Mouse (Mus musculus): ENCODE results near the gene Coro6. TPM values are rescaled to one million over a fixed set of nuclear protein-coding genes. Genes with fewer than 3 reads are reported as not detected.

Gene Coro6
- polyA plus RNA-seq, 1 experiment from 2014 or later, result 0.40 TPM

DNA sequence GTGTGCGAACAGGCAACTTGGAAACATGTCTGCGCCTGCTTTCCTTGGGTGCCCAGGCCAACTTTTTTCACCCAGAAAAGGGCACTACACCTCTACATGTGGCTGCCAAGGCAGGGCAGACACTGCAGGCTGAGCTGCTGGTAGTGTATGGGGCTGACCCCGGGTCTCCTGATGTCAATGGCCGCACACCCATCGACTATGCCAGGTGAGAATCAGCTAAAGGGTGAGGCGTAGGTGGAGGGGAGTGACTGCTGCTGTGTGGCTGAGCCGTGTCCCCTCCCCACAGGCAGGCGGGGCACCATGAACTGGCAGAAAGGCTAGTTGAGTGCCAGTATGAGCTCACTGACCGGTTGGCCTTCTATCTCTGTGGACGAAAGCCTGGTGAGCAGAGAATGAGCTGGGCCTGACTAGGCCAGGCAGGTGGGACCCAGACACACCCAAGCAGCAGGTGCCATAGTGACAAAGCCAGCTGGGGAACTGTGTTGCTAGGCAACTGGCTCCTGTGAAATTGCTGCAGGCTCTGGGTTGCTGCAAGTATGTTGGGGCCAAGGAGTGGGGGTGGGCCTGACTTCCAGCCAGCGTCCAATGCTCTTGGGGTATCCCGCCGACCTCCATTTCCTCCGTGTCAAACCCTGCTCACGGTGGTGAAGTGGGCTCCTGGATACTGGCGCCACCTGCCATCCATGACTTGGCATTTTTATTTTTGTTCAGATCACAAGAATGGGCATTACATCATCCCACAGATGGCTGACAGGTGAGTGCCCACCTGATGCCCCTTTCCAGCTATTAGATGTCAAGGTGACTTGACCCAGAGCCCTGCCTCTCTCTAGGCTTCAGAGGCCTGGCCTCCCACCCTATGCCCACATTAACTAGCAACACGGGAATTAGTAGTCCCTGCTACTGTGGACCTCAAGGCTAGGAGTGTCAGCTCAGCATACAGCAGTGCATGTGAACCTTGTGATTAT lies 38.4 kb downstream of the Coro6 start:
- 86% methylated on average over 17 of the region's 17 CpGs for WGBS
- DNase-seq (ENCODE audit: low spot score), result no peak
- Histone ChIP-seq H3K4me3 (ENCODE audit: low read depth, low read length) (no peak overlapping the region), H3K36me3 (ENCODE audit: control insufficient read depth, insufficient read depth, low read length) (peaks cover 45% of the 10 kb centered on the region), H3K9me3 (ENCODE audit: control insufficient read depth, low read length) (no peaks in the 10 kb centered on the region), H3K27me3 (replicated peaks; ENCODE audit: control insufficient read depth, insufficient read depth, low read length) (no peaks in the 10 kb centered on the region), H3K27ac (ENCODE audit: low read depth, low read length) (no peak overlapping the region), H3K4me2 (no peak overlapping the region), H3K4me1 (replicated peaks; ENCODE audit: control insufficient read depth, insufficient read depth, low read length) (peaks cover 24% of the 10 kb centered on the region), H3K9ac (ENCODE audit: low read depth, low read length) (no peak overlapping the region)
- no peak for ATAC-seq (replicated peaks; ENCODE audit: low FRiP score)

DNA sequence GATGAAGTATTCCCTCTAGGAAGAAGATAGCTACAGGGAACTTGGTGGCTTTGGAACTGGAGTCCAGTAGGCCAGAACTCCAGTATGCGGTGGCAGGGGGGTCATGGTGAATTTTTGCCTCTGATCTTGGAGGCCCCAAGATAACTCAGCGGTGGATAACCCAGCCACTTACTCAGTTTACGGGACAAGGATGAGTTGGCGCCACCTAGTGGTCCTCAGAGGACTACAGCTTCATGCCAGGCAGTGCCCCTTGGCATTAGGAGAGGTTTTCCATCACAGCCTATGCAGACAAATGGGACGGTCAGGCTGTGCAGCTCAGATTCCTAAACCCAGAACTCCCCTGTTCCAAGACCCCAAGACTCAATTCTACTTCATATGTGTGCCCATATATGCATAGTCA lies 39.2 kb downstream of the Coro6 start:
- Histone ChIP-seq H3K27me3 (replicated peaks; ENCODE audit: control insufficient read depth, insufficient read depth, low read length) (no peaks in the 10 kb centered on the region), H3K4me1 (replicated peaks; ENCODE audit: control insufficient read depth, insufficient read depth, low read length) (peaks cover 19% of the 10 kb centered on the region), H3K9ac (ENCODE audit: low read depth, low read length) (no peak overlapping the region), H3K9me3 (ENCODE audit: control insufficient read depth, low read length) (no peaks in the 10 kb centered on the region), H3K27ac (ENCODE audit: low read depth, low read length) (no peak overlapping the region), H3K4me3 (ENCODE audit: low read depth, low read length) (no peak overlapping the region), H3K36me3 (ENCODE audit: control insufficient read depth, insufficient read depth, low read length) (peaks cover 52% of the 10 kb centered on the region), H3K4me2 (no peak overlapping the region)
- DNase-seq (ENCODE audit: low spot score) (no peak), ATAC-seq (replicated peaks; ENCODE audit: low FRiP score) (no peak)
- WGBS, result 32% methylated on average over 5 of the region's 5 CpGs

DNA sequence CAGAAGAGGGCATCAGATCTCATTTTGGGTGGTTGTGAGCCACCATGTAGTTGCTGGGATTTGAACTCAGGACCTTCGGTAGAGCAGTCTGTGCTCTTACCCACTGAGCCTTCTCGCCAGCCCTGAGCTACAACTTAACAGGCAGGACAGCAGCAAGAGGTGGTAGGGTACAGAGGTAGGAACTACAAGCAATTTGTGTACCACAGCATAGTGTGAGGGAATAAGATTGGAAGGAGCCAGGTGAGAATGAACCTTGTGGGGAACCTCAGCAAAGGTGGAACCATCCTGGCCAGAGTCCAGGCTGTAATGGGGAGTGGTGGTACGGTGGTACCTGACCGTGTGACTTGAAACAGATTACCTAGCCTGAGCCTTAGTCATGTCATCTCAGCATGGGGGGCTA lies 39.8 kb downstream of the Coro6 start:
- ATAC-seq (replicated peaks; ENCODE audit: low FRiP score), result no peak
- H3K27me3 ChIP-seq (replicated peaks; ENCODE audit: control insufficient read depth, insufficient read depth, low read length), result no peaks in the 10 kb centered on the region
- H3K9me3 ChIP-seq (ENCODE audit: control insufficient read depth, low read length), result no peaks in the 10 kb centered on the region
- WGBS, result 88% methylated on average over 4 of the region's 4 CpGs
- H3K36me3 ChIP-seq (ENCODE audit: control insufficient read depth, insufficient read depth, low read length), result peaks cover 58% of the 10 kb centered on the region
- no peak overlapping the region for H3K4me2 ChIP-seq
- no peak overlapping the region for H3K9ac ChIP-seq (ENCODE audit: low read depth, low read length)
- no peak overlapping the region for H3K27ac ChIP-seq (ENCODE audit: low read depth, low read length)
- DNase-seq (ENCODE audit: low spot score), result no peak
- H3K4me3 ChIP-seq (ENCODE audit: low read depth, low read length), result no peak overlapping the region
- peaks cover 15% of the 10 kb centered on the region for H3K4me1 ChIP-seq (replicated peaks; ENCODE audit: control insufficient read depth, insufficient read depth, low read length)

DNA sequence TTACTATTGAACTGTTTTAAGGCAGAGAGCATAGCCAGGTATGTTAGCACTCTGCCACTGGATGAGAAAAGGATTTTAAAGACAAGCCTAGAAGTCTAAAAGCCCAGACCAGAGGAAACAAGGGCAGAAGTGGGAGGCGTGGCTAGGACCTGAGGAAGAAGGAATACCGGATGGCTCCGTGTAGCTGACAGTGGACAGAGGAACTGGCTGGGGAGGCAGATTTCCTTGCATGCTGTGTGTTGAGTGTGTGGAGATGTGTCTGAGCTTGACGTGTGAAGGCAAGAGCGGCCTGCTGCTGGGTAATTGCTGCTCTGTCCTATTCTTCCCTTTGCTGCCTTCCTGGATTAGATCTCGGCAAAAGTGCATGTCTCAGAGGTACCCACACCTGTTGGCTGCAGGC lies 40.3 kb downstream of the Coro6 start:
- H3K27me3 ChIP-seq (replicated peaks; ENCODE audit: control insufficient read depth, insufficient read depth, low read length), result no peaks in the 10 kb centered on the region
- 87% methylated on average over 6 of the region's 6 CpGs for WGBS
- H3K4me1 ChIP-seq (replicated peaks; ENCODE audit: control insufficient read depth, insufficient read depth, low read length), result peaks cover 10% of the 10 kb centered on the region
- no peak for DNase-seq (ENCODE audit: low spot score)
- no peaks in the 10 kb centered on the region for H3K9me3 ChIP-seq (ENCODE audit: control insufficient read depth, low read length)
- no peak overlapping the region for H3K9ac ChIP-seq (ENCODE audit: low read depth, low read length)
- no peak for ATAC-seq (replicated peaks; ENCODE audit: low FRiP score)
- H3K4me3 ChIP-seq (ENCODE audit: low read depth, low read length), result no peak overlapping the region
- peaks cover 60% of the 10 kb centered on the region for H3K36me3 ChIP-seq (ENCODE audit: control insufficient read depth, insufficient read depth, low read length)
- H3K4me2 ChIP-seq, result no peak overlapping the region
- H3K27ac ChIP-seq (ENCODE audit: low read depth, low read length), result no peak overlapping the region

GRCm38 (mm10) chr11:77503511-77503910 lies 41.3 kb downstream of the Coro6 start:
- H3K27me3 ChIP-seq (replicated peaks; ENCODE audit: control insufficient read depth, insufficient read depth, low read length), result no peaks in the 10 kb centered on the region
- no peak overlapping the region for H3K27ac ChIP-seq (ENCODE audit: low read depth, low read length)
- H3K4me2 ChIP-seq, result no peak overlapping the region
- H3K9ac ChIP-seq (ENCODE audit: low read depth, low read length), result no peak overlapping the region
- 67% methylated on average over 3 of the region's 3 CpGs for WGBS
- ATAC-seq (replicated peaks; ENCODE audit: low FRiP score), result no peak
- H3K4me1 ChIP-seq (replicated peaks; ENCODE audit: control insufficient read depth, insufficient read depth, low read length), result peaks cover 5% of the 10 kb centered on the region
- H3K4me3 ChIP-seq (ENCODE audit: low read depth, low read length), result no peak overlapping the region
- peaks cover 60% of the 10 kb centered on the region for H3K36me3 ChIP-seq (ENCODE audit: control insufficient read depth, insufficient read depth, low read length)
- no peaks in the 10 kb centered on the region for H3K9me3 ChIP-seq (ENCODE audit: control insufficient read depth, low read length)
- DNase-seq (ENCODE audit: low spot score), result no peak

- DNase-seq (ENCODE audit: low spot score) (no peak), ATAC-seq (replicated peaks; ENCODE audit: low FRiP score) (no peak)
- 87% methylated on average over 19 of the region's 19 CpGs for WGBS
- H3K9ac ChIP-seq (ENCODE audit: low read depth, low read length), result no peak overlapping the region
- H3K36me3 ChIP-seq (ENCODE audit: control insufficient read depth, insufficient read depth, low read length), result peaks cover 57% of the 10 kb centered on the region
- no peak overlapping the region for H3K4me2 ChIP-seq
- H3K9me3 ChIP-seq (ENCODE audit: control insufficient read depth, low read length), result no peaks in the 10 kb centered on the region
- no peak overlapping the region for H3K4me3 ChIP-seq (ENCODE audit: low read depth, low read length)
- H3K4me1 ChIP-seq (replicated peaks; ENCODE audit: control insufficient read depth, insufficient read depth, low read length), result peaks cover 5% of the 10 kb centered on the region
- no peak overlapping the region for H3K27ac ChIP-seq (ENCODE audit: low read depth, low read length)
- H3K27me3 ChIP-seq (replicated peaks; ENCODE audit: control insufficient read depth, insufficient read depth, low read length), result no peaks in the 10 kb centered on the region
Measured at GRCm38 (mm10) chr11:77504377-77504776, 42.2 kb downstream of the Coro6 start.

- H3K36me3 ChIP-seq (ENCODE audit: control insufficient read depth, insufficient read depth, low read length), result peaks cover 49% of the 10 kb centered on the region
- WGBS, result 89% methylated on average over 22 of the region's 22 CpGs
- H3K27ac ChIP-seq (ENCODE audit: low read depth, low read length), result no peak overlapping the region
- peaks cover 5% of the 10 kb centered on the region for H3K4me1 ChIP-seq (replicated peaks; ENCODE audit: control insufficient read depth, insufficient read depth, low read length)
- no peaks in the 10 kb centered on the region for H3K9me3 ChIP-seq (ENCODE audit: control insufficient read depth, low read length)
- DNase-seq (ENCODE audit: low spot score) (no peak), ATAC-seq (replicated peaks; ENCODE audit: low FRiP score) (no peak)
- no peak overlapping the region for H3K4me3 ChIP-seq (ENCODE audit: low read depth, low read length)
- H3K9ac ChIP-seq (ENCODE audit: low read depth, low read length), result no peak overlapping the region
- no peaks in the 10 kb centered on the region for H3K27me3 ChIP-seq (replicated peaks; ENCODE audit: control insufficient read depth, insufficient read depth, low read length)
- H3K4me2 ChIP-seq, result no peak overlapping the region
Measured at GRCm38 (mm10) chr11:77505291-77505980, 43.2 kb downstream of the Coro6 start.

DNA sequence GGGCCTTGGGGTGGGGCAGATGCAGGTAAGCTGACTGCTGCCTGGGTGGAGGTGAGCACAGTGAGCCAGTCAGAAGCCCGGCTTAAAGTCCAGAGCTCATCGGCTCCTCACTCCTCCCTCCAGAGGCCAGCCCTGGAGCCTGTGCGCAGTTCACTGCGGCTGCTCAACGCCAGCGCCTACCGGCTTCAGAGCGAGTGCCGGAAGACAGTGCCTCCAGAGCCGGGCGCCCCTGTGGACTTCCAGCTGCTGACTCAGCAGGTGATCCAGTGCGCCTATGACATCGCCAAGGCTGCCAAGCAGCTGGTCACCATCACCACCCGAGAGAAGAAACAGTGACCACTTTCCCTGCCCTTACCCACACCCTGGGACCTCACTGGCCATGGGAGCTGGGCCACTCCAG lies 44.1 kb downstream of the Coro6 start:
- ATAC-seq (replicated peaks; ENCODE audit: low FRiP score) (no peak), DNase-seq (ENCODE audit: low spot score) (no peak)
- Histone ChIP-seq H3K4me2 (no peak overlapping the region), H3K9ac (ENCODE audit: low read depth, low read length) (no peak overlapping the region), H3K4me1 (replicated peaks; ENCODE audit: control insufficient read depth, insufficient read depth, low read length) (peaks cover 5% of the 10 kb centered on the region), H3K27me3 (replicated peaks; ENCODE audit: control insufficient read depth, insufficient read depth, low read length) (no peaks in the 10 kb centered on the region), H3K27ac (ENCODE audit: low read depth, low read length) (no peak overlapping the region), H3K36me3 (ENCODE audit: control insufficient read depth, insufficient read depth, low read length) (peaks cover 47% of the 10 kb centered on the region), H3K9me3 (ENCODE audit: control insufficient read depth, low read length) (no peaks in the 10 kb centered on the region), H3K4me3 (ENCODE audit: low read depth, low read length) (no peak overlapping the region)
- 88% methylated on average over 14 of the region's 14 CpGs for WGBS

All from liver, embryonic 11.5 days (tissue).